Mouse (Mus musculus) kidney, postnatal 0 days (tissue): Measurements from ENCODE around the gene Tmem50a. TPM values are rescaled to one million over a fixed set of nuclear protein-coding genes. Genes with fewer than 3 reads are reported as not detected.

ENCODE experiments used
- ATAC-seq: fragments of 200-750 bp; cut with Nextera tagmentation; replicated peaks from 2 replicates; pipeline ENCODE4 v1.8.0; 2017; ENCODE audit warnings: low read depth, moderate number of reproducible peaks, moderate TSS enrichment, moderate library complexity; ENCODE audit not compliant: low FRiP score
- DNase-seq: peaks from one replicate; pipeline ENCODE4 v3.0.0-alpha.2; 2016; ENCODE audit warnings: low spot score
- H3K27ac ChIP-seq: fragments of 300-500 bp; sonication (generic); 2 replicates; pipeline ENCODE4 v1.5.1; 2014; ENCODE audit warnings: mild to moderate bottlenecking
- H3K27me3 ChIP-seq: fragments of 300-500 bp; sonication (generic); 2 replicates; pipeline ENCODE4 v1.6.1; 2014; ENCODE audit warnings: low read length, mixed read lengths; ENCODE audit not compliant: insufficient read depth
- H3K36me3 ChIP-seq: fragments of 300-500 bp; sonication (generic); 2 replicates; pipeline ENCODE4 v1.6.1; 2014; ENCODE audit warnings: low read length, mixed read lengths; ENCODE audit not compliant: insufficient read depth
- H3K4me1 ChIP-seq: fragments of 300-500 bp; sonication (generic); replicated peaks from 2 replicates; pipeline ENCODE4 v1.6.1; 2014; ENCODE audit warnings: antibody characterized with exemption, low read length, mixed read lengths; ENCODE audit not compliant: insufficient read depth
- H3K4me2 ChIP-seq: fragments of 300-500 bp; sonication (generic); 2 replicates; pipeline ENCODE4 v1.6.1; 2014; ENCODE audit warnings: mild to moderate bottlenecking, low read length, moderate library complexity, mixed read lengths
- H3K4me3 ChIP-seq: fragments of 300-500 bp; sonication (generic); replicated peaks from 2 replicates; pipeline ENCODE4 v1.5.1; 2014; ENCODE audit warnings: low read depth, low read length
- H3K9ac ChIP-seq: fragments of 300-500 bp; sonication (generic); 2 replicates; pipeline ENCODE4 v1.6.1; 2014; ENCODE audit warnings: low read depth, low read length
- H3K9me3 ChIP-seq: fragments of 300-500 bp; sonication (generic); replicated peaks from 2 replicates; pipeline ENCODE4 v1.6.1; 2016; ENCODE audit warnings: low read length, inconsistent platforms, mixed read lengths
- CTCF ChIP-seq: IDR thresholded peaks from 2 replicates; pipeline ENCODE4 v1.5.1; 2016; ENCODE audit warnings: antibody characterized with exemption, low read depth, mild to moderate bottlenecking, moderate library complexity
- WGBS: fragments of 180-500 bp; shearing (Covaris S2); extraction: QIAGEN DNeasy Blood & Tissue Kit; methylation state at CpG from one replicate; pipeline ENCODE4 v1.1.7; 2014; 5-methylcytosine and 5-hydroxymethylcytosine counted together
- polyA plus RNA-seq: library from polyadenylated mRNA; unstranded; fragments of >200 nt; fragmentation: Nextera tagmentation; extraction: Ambion mirVana; gene quantifications from 2 replicates; pipeline ENCODE4 v1.2.1, GENCODE M21; 2015

Tmem50a gene
- polyA plus RNA-seq, 1 experiment from 2014 or later, result 169 TPM

DNA sequence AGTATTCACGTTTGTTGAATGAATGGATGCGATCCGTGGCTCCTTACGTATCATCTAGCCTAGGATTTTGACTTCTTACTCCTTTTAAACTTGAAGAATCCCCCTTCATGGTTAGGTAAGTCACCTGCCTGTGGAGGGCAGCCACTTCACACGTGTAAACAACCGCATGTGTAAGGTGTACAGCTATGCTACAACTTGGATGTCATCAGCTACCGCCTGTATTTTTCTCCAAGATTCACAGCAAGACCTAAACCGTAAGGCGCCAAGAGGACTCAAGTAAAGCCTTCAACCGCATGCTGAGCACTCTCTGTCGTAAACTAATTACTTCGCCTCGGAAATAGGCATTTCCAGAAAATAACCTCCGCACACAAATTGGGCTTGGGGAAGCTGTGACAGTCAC is 62.9 kb downstream of the Tmem50a start:
- no peak overlapping the region for H3K27ac ChIP-seq
- H3K4me2 ChIP-seq, result peak overlapping the region; percentile 88
- no peak for TF ChIP-seq CTCF
- no peak for ATAC-seq
- no peaks in the 10 kb centered on the region for H3K9me3 ChIP-seq
- H3K27me3 ChIP-seq, result no peaks in the 10 kb centered on the region
- H3K4me3 ChIP-seq, result peak overlapping the region; percentile 96
- no peaks in the 10 kb centered on the region for H3K36me3 ChIP-seq
- H3K9ac ChIP-seq, result peak overlapping the region; percentile 92
- 10% methylated on average over 14 of the region's 14 CpGs for WGBS
- H3K4me1 ChIP-seq, result peaks cover 7% of the 10 kb centered on the region; the same call in 1 of the 2 replicates
- DNase-seq, result peak; percentile 35

DNA sequence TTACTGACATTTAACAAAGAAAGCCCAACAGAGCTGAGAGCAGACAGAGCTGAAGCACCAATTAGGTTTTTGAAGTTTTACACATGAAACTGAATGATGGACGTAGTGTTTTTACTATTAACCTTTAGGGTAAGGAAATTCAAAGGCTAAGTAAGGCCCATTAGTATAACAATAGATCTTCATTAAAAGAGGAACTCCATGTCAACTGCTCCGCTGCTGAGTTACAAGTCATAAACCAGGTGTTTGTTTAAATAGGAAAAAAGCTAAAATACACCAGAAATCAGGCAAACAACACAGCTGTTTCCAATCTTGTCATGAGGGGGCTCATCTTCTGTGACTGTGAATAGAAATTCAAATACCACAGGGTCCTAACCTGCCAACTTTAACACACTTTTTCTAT is 63.6 kb downstream of the Tmem50a start:
- Histone ChIP-seq H3K4me2 (peak overlapping the region; percentile 88), H3K4me3 (peak overlapping the region; percentile 96; the same call in 1 of the 2 replicates), H3K4me1 (peaks cover 7% of the 10 kb centered on the region; the same call in 1 of the 2 replicates), H3K27ac (no peak overlapping the region), H3K36me3 (no peaks in the 10 kb centered on the region), H3K27me3 (no peaks in the 10 kb centered on the region), H3K9me3 (no peaks in the 10 kb centered on the region), H3K9ac (no peak overlapping the region)
- no peak for TF ChIP-seq CTCF
- no peak for DNase-seq
- no peak for ATAC-seq
- WGBS, result 52% methylated on average over 2 of the region's 2 CpGs

DNA sequence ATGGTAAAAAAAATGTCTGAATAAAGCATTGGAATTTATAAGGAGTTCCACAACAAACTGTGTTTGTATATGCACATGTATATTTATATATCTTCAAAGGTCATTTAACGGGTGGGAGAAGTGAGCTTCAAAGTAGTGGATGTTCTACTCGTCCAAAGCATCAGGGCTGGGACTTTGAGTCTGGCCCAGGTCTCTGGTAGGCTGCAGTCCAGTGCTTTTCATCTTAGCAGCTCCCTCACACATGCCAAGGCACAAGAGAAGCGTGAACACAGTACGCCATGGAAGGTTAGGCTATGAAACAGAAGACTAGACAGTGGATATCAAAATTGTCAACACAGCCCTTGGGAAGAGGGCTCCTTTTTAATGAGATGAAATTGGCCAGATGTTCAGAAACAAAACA is 64.3 kb downstream of the Tmem50a start:
- Histone ChIP-seq H3K4me2 (no peak overlapping the region), H3K27ac (no peak overlapping the region), H3K27me3 (no peaks in the 10 kb centered on the region), H3K36me3 (no peaks in the 10 kb centered on the region), H3K9ac (no peak overlapping the region), H3K4me3 (no peak overlapping the region), H3K4me1 (peaks cover 7% of the 10 kb centered on the region; the same call in 1 of the 2 replicates), H3K9me3 (no peaks in the 10 kb centered on the region)
- WGBS, result 55% methylated on average over 4 of the region's 4 CpGs
- DNase-seq (no peak), ATAC-seq (no peak)
- TF ChIP-seq CTCF, result no peak

Other genes with a start within 250 kb of the Tmem50a start
- 3.2 and 3.4 TPM in 2 replicates for gene Man1c1, start 210.7 kb downstream of the Tmem50a start, polyA plus RNA-seq
- gene Ldlrap1, start 147.0 kb downstream of the Tmem50a start, polyA plus RNA-seq, result 21.2 and 21.3 TPM in 2 replicates
- gene Maco1, start 61.7 kb downstream of the Tmem50a start, polyA plus RNA-seq, result 31.2 and 32.4 TPM in 2 replicates
- gene Rhd, start 50.5 kb downstream of the Tmem50a start, polyA plus RNA-seq, result 0.32 and 0.40 TPM in 2 replicates
- 375 and 409 TPM in 2 replicates for gene Rsrp1, start 8.6 kb upstream of the Tmem50a start, polyA plus RNA-seq
- 115 and 120 TPM in 2 replicates for gene Syf2, start 15.9 kb upstream of the Tmem50a start, polyA plus RNA-seq
- gene Runx3, start 205.6 kb upstream of the Tmem50a start, polyA plus RNA-seq, result 0.05 TPM in 1 of 2 replicates, not detected in the other